Mouse (Mus musculus): ENCODE data around the gene Gp1bb. TPM values are rescaled to one million over a fixed set of nuclear protein-coding genes. Genes with fewer than 3 reads are reported as not detected.

Gp1bb gene
- polyA plus RNA-seq, 1 experiment: 0.44 TPM

GRCm38 (mm10) chr16:18617370-18618065 lies 4.7 kb downstream of the Gp1bb start:
- Histone ChIP-seq H3K36me3 (ENCODE audit: control insufficient read depth) (no peaks in the 10 kb centered on the region), H3K9me3 (ENCODE audit: control insufficient read depth, low read length) (peaks cover 6% of the 10 kb centered on the region; the same call in 1 of the 2 replicates), H3K27me3 (ENCODE audit: control insufficient read depth) (peaks cover 65% of the 10 kb centered on the region), H3K4me1 (ENCODE audit: control insufficient read depth) (peaks cover 11% of the 10 kb centered on the region), H3K4me3 (replicated peaks) (peak overlapping the region; percentile 33)
- no peak for TF ChIP-seq TAL1 (IDR thresholded peaks at IDR 0.05; ENCODE audit: low read length)
- TF ChIP-seq GATA1 (IDR thresholded peaks at IDR 0.05; ENCODE audit: low read length): no peak

GRCm38 (mm10) chr16:18613301-18613700 lies 8.9 kb downstream of the Gp1bb start:
- peaks cover 6% of the 10 kb centered on the region for H3K4me1 ChIP-seq (ENCODE audit: control insufficient read depth)
- no peak overlapping the region for H3K4me3 ChIP-seq (replicated peaks)
- H3K36me3 ChIP-seq (ENCODE audit: control insufficient read depth): no peaks in the 10 kb centered on the region
- TF ChIP-seq GATA1 (IDR thresholded peaks at IDR 0.05; ENCODE audit: low read length): no peak
- no peak for TF ChIP-seq TAL1 (IDR thresholded peaks at IDR 0.05; ENCODE audit: low read length)
- peaks cover 39% of the 10 kb centered on the region for H3K27me3 ChIP-seq (ENCODE audit: control insufficient read depth)
- no peaks in the 10 kb centered on the region for H3K9me3 ChIP-seq (ENCODE audit: control insufficient read depth, low read length)

GRCm38 (mm10) chr16:18611752-18612151 lies 10.5 kb downstream of the Gp1bb start:
- no peak overlapping the region for H3K4me3 ChIP-seq (replicated peaks)
- TF ChIP-seq TAL1 (IDR thresholded peaks at IDR 0.05; ENCODE audit: low read length): no peak
- no peak for TF ChIP-seq GATA1 (IDR thresholded peaks at IDR 0.05; ENCODE audit: low read length)
- H3K27me3 ChIP-seq (ENCODE audit: control insufficient read depth): peaks cover 35% of the 10 kb centered on the region

GRCm38 (mm10) chr16:18609099-18609498 lies 13.1 kb downstream of the Gp1bb start:
- H3K4me1 ChIP-seq (ENCODE audit: control insufficient read depth): no peaks in the 10 kb centered on the region
- no peaks in the 10 kb centered on the region for H3K9me3 ChIP-seq (ENCODE audit: control insufficient read depth, low read length)
- no peak for TF ChIP-seq GATA1 (IDR thresholded peaks at IDR 0.05; ENCODE audit: low read length)
- no peak for TF ChIP-seq TAL1 (IDR thresholded peaks at IDR 0.05; ENCODE audit: low read length)
- H3K27me3 ChIP-seq (ENCODE audit: control insufficient read depth): peaks cover 30% of the 10 kb centered on the region
- H3K4me3 ChIP-seq (replicated peaks): no peak overlapping the region
- no peaks in the 10 kb centered on the region for H3K36me3 ChIP-seq (ENCODE audit: control insufficient read depth)

More at GRCm38 (mm10) chr16:18611752-18612151, 10.5 kb downstream of the Gp1bb start:
- Histone ChIP-seq H3K36me3 (ENCODE audit: control insufficient read depth) (no peaks in the 10 kb centered on the region), H3K4me1 (ENCODE audit: control insufficient read depth) (no peaks in the 10 kb centered on the region), H3K9me3 (ENCODE audit: control insufficient read depth, low read length) (no peaks in the 10 kb centered on the region)

GRCm38 (mm10) chr16:18608226-18608625 lies 14.0 kb downstream of the Gp1bb start:
- peaks cover 30% of the 10 kb centered on the region for H3K27me3 ChIP-seq (ENCODE audit: control insufficient read depth)
- no peak for TF ChIP-seq GATA1 (IDR thresholded peaks at IDR 0.05; ENCODE audit: low read length)
- TF ChIP-seq TAL1 (IDR thresholded peaks at IDR 0.05; ENCODE audit: low read length): no peak
- H3K9me3 ChIP-seq (ENCODE audit: control insufficient read depth, low read length): no peaks in the 10 kb centered on the region
- H3K4me3 ChIP-seq (replicated peaks): no peak overlapping the region
- H3K36me3 ChIP-seq (ENCODE audit: control insufficient read depth): no peaks in the 10 kb centered on the region
- H3K4me1 ChIP-seq (ENCODE audit: control insufficient read depth): no peaks in the 10 kb centered on the region

GRCm38 (mm10) chr16:18605705-18606104 lies 16.5 kb downstream of the Gp1bb start:
- H3K36me3 ChIP-seq (ENCODE audit: control insufficient read depth): no peaks in the 10 kb centered on the region
- peaks cover 27% of the 10 kb centered on the region for H3K27me3 ChIP-seq (ENCODE audit: control insufficient read depth)
- no peaks in the 10 kb centered on the region for H3K9me3 ChIP-seq (ENCODE audit: control insufficient read depth, low read length)
- H3K4me1 ChIP-seq (ENCODE audit: control insufficient read depth): no peaks in the 10 kb centered on the region
- TF ChIP-seq GATA1 (IDR thresholded peaks at IDR 0.05; ENCODE audit: low read length): no peak
- no peak for TF ChIP-seq TAL1 (IDR thresholded peaks at IDR 0.05; ENCODE audit: low read length)
- H3K4me3 ChIP-seq (replicated peaks): no peak overlapping the region

GRCm38 (mm10) chr16:18604267-18604701 lies 17.9 kb downstream of the Gp1bb start:
- Histone ChIP-seq H3K4me3 (replicated peaks) (no peak overlapping the region), H3K36me3 (ENCODE audit: control insufficient read depth) (no peaks in the 10 kb centered on the region), H3K4me1 (ENCODE audit: control insufficient read depth) (no peaks in the 10 kb centered on the region), H3K27me3 (ENCODE audit: control insufficient read depth) (peaks cover 20% of the 10 kb centered on the region), H3K9me3 (ENCODE audit: control insufficient read depth, low read length) (no peaks in the 10 kb centered on the region)
- no peak for TF ChIP-seq TAL1 (IDR thresholded peaks at IDR 0.05; ENCODE audit: low read length)
- no peak for TF ChIP-seq GATA1 (IDR thresholded peaks at IDR 0.05; ENCODE audit: low read length)

- no peak overlapping the region for H3K4me3 ChIP-seq (replicated peaks)
- peaks cover 8% of the 10 kb centered on the region for H3K27me3 ChIP-seq (ENCODE audit: control insufficient read depth)
- TF ChIP-seq GATA1 (IDR thresholded peaks at IDR 0.05; ENCODE audit: low read length) (no peak), TAL1 (IDR thresholded peaks at IDR 0.05; ENCODE audit: low read length) (no peak)
- H3K9me3 ChIP-seq (ENCODE audit: control insufficient read depth, low read length): no peaks in the 10 kb centered on the region
- no peaks in the 10 kb centered on the region for H3K4me1 ChIP-seq (ENCODE audit: control insufficient read depth)
- H3K36me3 ChIP-seq (ENCODE audit: control insufficient read depth): no peaks in the 10 kb centered on the region
These were observed 20.8 kb downstream of the Gp1bb start for GRCm38 (mm10) chr16:18601447-18601846.

GRCm38 (mm10) chr16:18598006-18598405 lies 24.2 kb downstream of the Gp1bb start:
- Histone ChIP-seq H3K4me3 (replicated peaks) (no peak overlapping the region), H3K27me3 (ENCODE audit: control insufficient read depth) (peaks cover 28% of the 10 kb centered on the region), H3K9me3 (ENCODE audit: control insufficient read depth, low read length) (no peaks in the 10 kb centered on the region), H3K36me3 (ENCODE audit: control insufficient read depth) (no peaks in the 10 kb centered on the region), H3K4me1 (ENCODE audit: control insufficient read depth) (no peaks in the 10 kb centered on the region)
- no peak for TF ChIP-seq TAL1 (IDR thresholded peaks at IDR 0.05; ENCODE audit: low read length)
- no peak for TF ChIP-seq GATA1 (IDR thresholded peaks at IDR 0.05; ENCODE audit: low read length)

Data from erythroblast, embryonic 14.5 days (primary cell).